Mouse (Mus musculus): ENCODE results near the gene Itga11.
"Not testable (repeated sequence)": the region's sequence is repeated elsewhere in the genome, so short reads cannot be mapped to it uniquely, and the experiment has no call there.

The Itga11 gene

GRCm38 (mm10) chr9:62772746-62773145, 95.1 kb downstream of the Itga11 start:
- no peak for DNase-seq

GRCm38 (mm10) chr9:62775464-62775863, 97.8 kb downstream of the Itga11 start:
- no peak for DNase-seq

- DNase-seq, result peak; percentile 69
Measured at GRCm38 (mm10) chr9:62777461-62777860, 99.8 kb downstream of the Itga11 start.

- no peak for DNase-seq
Measured at GRCm38 (mm10) chr9:62778721-62779120, 101.1 kb downstream of the Itga11 start.

GRCm38 (mm10) chr9:62781965-62782364, 104.3 kb downstream of the Itga11 start:
- DNase-seq, result no peak

- no peak for DNase-seq
Measured at GRCm38 (mm10) chr9:62782976-62783781, 105.6 kb downstream of the Itga11 start.

GRCm38 (mm10) chr9:62784233-62784632, 106.6 kb downstream of the Itga11 start:
- DNase-seq, result no peak

GRCm38 (mm10) chr9:62786721-62787120, 109.1 kb downstream of the Itga11 start:
- no peak for DNase-seq

GRCm38 (mm10) chr9:62789856-62790255, 112.2 kb downstream of the Itga11 start:
- no peak for DNase-seq

- DNase-seq, result not testable (repeated sequence)
Measured at GRCm38 (mm10) chr9:62799218-62799617, 121.6 kb downstream of the Itga11 start.

- DNase-seq, result no peak
Measured at GRCm38 (mm10) chr9:62810095-62810494, 132.5 kb downstream of the Itga11 start.

- no peak for DNase-seq
Measured at GRCm38 (mm10) chr9:62810543-62811515, 133.2 kb downstream of the Itga11 start.

GRCm38 (mm10) chr9:62811516-62812121, 134.0 kb downstream of the Itga11 start, which contains the start of gene Fem1b:
TSS of gene Fem1b (minus strand) at chr9:62811934.
- peak; percentile 94 for DNase-seq

- DNase-seq, result peak; percentile 9
Measured at GRCm38 (mm10) chr9:62812216-62813049, 134.8 kb downstream of the Itga11 start.

- no peak for DNase-seq
Measured at GRCm38 (mm10) chr9:62814751-62815150, 137.1 kb downstream of the Itga11 start.

GRCm38 (mm10) chr9:62816323-62817098, 138.9 kb downstream of the Itga11 start:
- no peak for DNase-seq

- no peak for DNase-seq
Measured at GRCm38 (mm10) chr9:62817099-62817571, 139.5 kb downstream of the Itga11 start.

- DNase-seq, result peak; percentile 30
Measured at GRCm38 (mm10) chr9:62817828-62818614, 140.4 kb downstream of the Itga11 start.

GRCm38 (mm10) chr9:62819494-62819893, 141.9 kb downstream of the Itga11 start:
- no peak for DNase-seq

GRCm38 (mm10) chr9:62819910-62820309, 142.3 kb downstream of the Itga11 start:
- DNase-seq, result not testable (repeated sequence)
